Mouse (Mus musculus) bone marrow, adult 2 months (tissue): ENCODE measurements at regions not wholly inside any gene's neighbourhood (a gene's known extent, or its start where the extent isn't known, plus 50 kb on each side); places are given as distances from the start of the nearest gene placed in this dataset.
"Not testable (repeated sequence)": the region's sequence is repeated elsewhere in the genome, so short reads cannot be mapped to it uniquely, and the experiment has no call there.

Experiments
- H3K27ac ChIP-seq: fragments of 200-500 bp; 2 replicates; pipeline ENCODE4 v1.5.1; 2012; ENCODE audit warnings: low read depth, mild to moderate bottlenecking, control low read depth, inconsistent platforms, low read length; ENCODE audit not compliant: control insufficient read depth, poor library complexity, insufficient read depth
- H3K4me1 ChIP-seq: fragments of 200-500 bp; 2 replicates; pipeline ENCODE4 v1.6.1; 2011; ENCODE audit warnings: low read length; ENCODE audit not compliant: control insufficient read depth, insufficient read depth
- H3K4me3 ChIP-seq: fragments of 200-500 bp; replicated peaks from 2 replicates; pipeline ENCODE3; 2011; ENCODE audit warnings: mild to moderate bottlenecking, low read depth, low read length, control low read depth; ENCODE audit not compliant: control insufficient read depth
- CTCF ChIP-seq: fragments of 200-500 bp; IDR thresholded peaks from 2 replicates; pipeline ENCODE4 v1.5.1; 2011; ENCODE audit warnings: low read length, control low read depth; ENCODE audit not compliant: control insufficient read depth, insufficient read depth
- POLR2A ChIP-seq: fragments of 200-500 bp; IDR thresholded peaks from 2 replicates; pipeline ENCODE4 v1.6.1; 2011; ENCODE audit warnings: low read depth, mild to moderate bottlenecking, control low read depth, low read length, borderline replicate concordance; ENCODE audit not compliant: control insufficient read depth
- WGBS: fragments of 180-500 bp; shearing (Covaris S2); methylation state at CpG from one replicate; pipeline ENCODE4 v1.1.7; 2018; 5-methylcytosine and 5-hydroxymethylcytosine counted together

GRCm38 (mm10) chr1:14109190-14109482, 1984.0 kb downstream of the 4930444P10Rik start:
- TF ChIP-seq CTCF (no peak), POLR2A (no peak)
- no peak overlapping the region for H3K27ac ChIP-seq
- H3K4me1 ChIP-seq = no peaks in the 10 kb centered on the region
- WGBS = 64% methylated on average over 6 of the region's 6 CpGs
- H3K4me3 ChIP-seq = no peak overlapping the region

GRCm38 (mm10) chr1:14108450-14109189, 1984.5 kb downstream of the 4930444P10Rik start:
- Histone ChIP-seq H3K4me1 (no peaks in the 10 kb centered on the region), H3K27ac (no peak overlapping the region), H3K4me3 (no peak overlapping the region)
- TF ChIP-seq CTCF (no peak), POLR2A (no peak)
- 67% methylated on average over 7 of the region's 7 CpGs for WGBS

GRCm38 (mm10) chr1:14105521-14105920, 1987.6 kb downstream of the 4930444P10Rik start:
- not testable (repeated sequence) for H3K27ac ChIP-seq, H3K4me3 ChIP-seq, H3K4me1 ChIP-seq
- 60% methylated on average over 6 of the region's 6 CpGs for WGBS

- Histone ChIP-seq H3K27ac (no peak overlapping the region), H3K4me3 (no peak overlapping the region), H3K4me1 (peaks cover 3% of the 10 kb centered on the region; the same call in 1 of the 2 replicates)
- TF ChIP-seq POLR2A = no peak
- no peak for TF ChIP-seq CTCF
- 28% methylated on average over 2 of the region's 2 CpGs for WGBS
Measured at GRCm38 (mm10) chr1:14104529-14104928, 1988.6 kb downstream of the 4930444P10Rik start.

- TF ChIP-seq POLR2A (no peak), CTCF (no peak)
- WGBS = 81% methylated on average over 5 of the region's 5 CpGs
- H3K4me3 ChIP-seq = no peak overlapping the region
- no peak overlapping the region for H3K27ac ChIP-seq
- peaks cover 3% of the 10 kb centered on the region; the same call in 1 of the 2 replicates for H3K4me1 ChIP-seq
Measured at GRCm38 (mm10) chr1:14099031-14099430, 1994.1 kb downstream of the 4930444P10Rik start.

GRCm38 (mm10) chr1:14097567-14098228, 1995.4 kb downstream of the 4930444P10Rik start:
- WGBS = 77% methylated on average over 5 of the region's 5 CpGs
- TF ChIP-seq CTCF (no peak), POLR2A (no peak)
- Histone ChIP-seq H3K4me3 (no peak overlapping the region), H3K4me1 (peaks cover 3% of the 10 kb centered on the region; the same call in 1 of the 2 replicates), H3K27ac (no peak overlapping the region)

- no peak for TF ChIP-seq POLR2A
- TF ChIP-seq CTCF = no peak
- no peak overlapping the region for H3K4me3 ChIP-seq
- 74% methylated on average over 3 of the region's 3 CpGs for WGBS
- no peaks in the 10 kb centered on the region for H3K4me1 ChIP-seq
- no peak overlapping the region for H3K27ac ChIP-seq
Measured at GRCm38 (mm10) chr1:14064856-14065255, 2028.3 kb downstream of the 4930444P10Rik start.

- 56% methylated on average over 2 of the region's 2 CpGs for WGBS
- H3K4me3 ChIP-seq = no peak overlapping the region
- no peak for TF ChIP-seq POLR2A
- TF ChIP-seq CTCF = no peak
- H3K4me1 ChIP-seq = no peaks in the 10 kb centered on the region
- H3K27ac ChIP-seq = no peak overlapping the region
Measured at GRCm38 (mm10) chr1:14036163-14036562, 2057.0 kb downstream of the 4930444P10Rik start.

- TF ChIP-seq POLR2A = no peak
- no peak for TF ChIP-seq CTCF
- WGBS = 82% methylated on average over 9 of the region's 9 CpGs
- H3K4me3 ChIP-seq = no peak overlapping the region
- H3K4me1 ChIP-seq = no peaks in the 10 kb centered on the region
- no peak overlapping the region for H3K27ac ChIP-seq
Measured at GRCm38 (mm10) chr1:14011484-14011883, 2081.6 kb downstream of the 4930444P10Rik start.
